Mouse (Mus musculus) midbrain, embryonic 10.5 days (tissue): ENCODE measurements around the gene Nipal3. TPM values are rescaled to one million over a fixed set of nuclear protein-coding genes. Genes with fewer than 3 reads are reported as not detected.
A peak's percentile ranks its signal among the peaks of the same experiment; 100 is the strongest.

Experiments
- DNase-seq: peaks from one replicate; pipeline ENCODE4 v3.0.0-alpha.2; 2017; ENCODE audit warnings: low spot score
- H3K27ac ChIP-seq: fragments of 300-500 bp; sonication (generic); replicated peaks from 2 replicates; pipeline ENCODE4 v1.5.1; 2016; ENCODE audit warnings: mild to moderate bottlenecking
- H3K27me3 ChIP-seq: fragments of 300-500 bp; sonication (generic); 2 replicates; pipeline ENCODE4 v1.6.1; 2016; ENCODE audit warnings: low read depth, mild to moderate bottlenecking; ENCODE audit not compliant: poor library complexity, severe bottlenecking
- H3K36me3 ChIP-seq: fragments of 300-500 bp; sonication (generic); 2 replicates; pipeline ENCODE4 v1.6.1; 2016; ENCODE audit warnings: mild to moderate bottlenecking, moderate library complexity
- H3K4me1 ChIP-seq: fragments of 300-500 bp; sonication (generic); 2 replicates; pipeline ENCODE4 v1.6.1; 2016
- H3K4me3 ChIP-seq: fragments of 300-500 bp; sonication (generic); 2 replicates; pipeline ENCODE4 v1.5.1; 2016; ENCODE audit warnings: mild to moderate bottlenecking, moderate library complexity
- H3K9me3 ChIP-seq: fragments of 300-500 bp; sonication (generic); replicated peaks from 2 replicates; pipeline ENCODE4 v1.6.1; 2016; ENCODE audit warnings: mild to moderate bottlenecking
- WGBS: fragments of 180-500 bp; shearing (Covaris S2); methylation state at CpG from one replicate; pipeline ENCODE4 v1.1.7; 2016; 5-methylcytosine and 5-hydroxymethylcytosine counted together
- polyA plus RNA-seq: library from polyadenylated mRNA; unstranded; fragments of >200 nt; fragmentation: Nextera tagmentation; extraction: Ambion mirVana; gene quantifications from 2 replicates; pipeline ENCODE4 v1.2.1, GENCODE M21; 2016

The Nipal3 gene
- 2.1 and 2.3 TPM in 2 replicates for polyA plus RNA-seq

DNA sequence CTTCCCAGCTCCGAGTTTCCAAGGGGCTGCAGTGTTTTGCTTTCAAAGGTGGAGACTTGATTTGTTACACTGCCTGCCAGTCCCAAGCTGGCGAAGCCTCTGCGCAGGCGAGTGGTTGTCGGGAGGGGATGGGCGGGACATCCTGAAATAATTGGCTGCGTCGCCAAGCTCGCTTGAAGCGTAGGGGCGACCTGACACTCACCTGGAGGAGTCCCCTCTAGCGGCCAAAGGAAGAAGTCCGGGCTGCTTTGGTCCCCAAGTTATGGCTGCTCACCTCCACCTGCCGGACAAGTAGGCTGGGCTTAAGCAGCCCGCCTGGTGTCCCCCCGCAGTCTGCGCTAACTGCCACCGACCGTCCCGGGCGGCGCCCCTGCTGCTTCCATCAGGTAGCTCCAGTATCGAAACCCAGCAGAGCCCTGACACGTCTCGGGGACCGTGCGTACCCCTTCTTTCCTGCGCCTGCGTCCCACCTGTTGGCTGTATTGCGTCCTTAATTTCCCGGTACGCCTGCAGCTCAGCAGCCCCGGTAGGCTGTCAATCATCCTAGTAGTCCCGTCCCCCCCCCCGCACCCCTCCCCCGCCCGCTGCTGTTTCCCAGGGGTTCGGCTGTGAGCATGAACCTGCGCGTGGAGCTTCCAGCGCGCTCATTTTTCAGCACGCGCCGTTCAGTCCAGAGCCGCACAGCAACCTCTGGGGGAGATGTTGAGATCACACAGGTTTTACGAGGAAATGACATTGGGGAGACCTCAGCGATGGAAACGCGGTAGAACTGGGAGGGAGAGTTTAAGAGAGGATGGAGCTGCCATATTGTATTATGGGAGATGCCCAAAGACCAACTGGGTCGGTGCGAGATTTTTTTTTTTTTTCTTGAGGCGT lies at the start of gene Nipal3, which contains the start of gene Stpg1:
TSS of gene Nipal3 (minus strand) at position 518 of the 876 bp plus-strand sequence.
TSS of gene Stpg1 (plus strand) at position 270 of the 876 bp plus-strand sequence.
- Histone ChIP-seq H3K27ac (peak within 1 kb of the TSS; percentile 64), H3K27me3 (peaks cover 6% of the 10 kb centered on the region; the same call in 1 of the 2 replicates), H3K4me1 (peaks cover 31% of the 10 kb centered on the region), H3K36me3 (no peaks in the 10 kb centered on the region), H3K4me3 (peak within 1 kb of the TSS; percentile 85), H3K9me3 (no peaks in the 10 kb centered on the region)
- DNase-seq = peak; percentile 87
- WGBS = under 1% methylated on average over 53 of the region's 53 CpGs

GRCm38 (mm10) chr4:135544284-135544683 lies 49.4 kb upstream of the Nipal3 start:
- peaks cover 68% of the 10 kb centered on the region for H3K27me3 ChIP-seq
- no peak overlapping the region for H3K4me3 ChIP-seq
- 95% methylated on average over 2 of the region's 2 CpGs for WGBS

DNA sequence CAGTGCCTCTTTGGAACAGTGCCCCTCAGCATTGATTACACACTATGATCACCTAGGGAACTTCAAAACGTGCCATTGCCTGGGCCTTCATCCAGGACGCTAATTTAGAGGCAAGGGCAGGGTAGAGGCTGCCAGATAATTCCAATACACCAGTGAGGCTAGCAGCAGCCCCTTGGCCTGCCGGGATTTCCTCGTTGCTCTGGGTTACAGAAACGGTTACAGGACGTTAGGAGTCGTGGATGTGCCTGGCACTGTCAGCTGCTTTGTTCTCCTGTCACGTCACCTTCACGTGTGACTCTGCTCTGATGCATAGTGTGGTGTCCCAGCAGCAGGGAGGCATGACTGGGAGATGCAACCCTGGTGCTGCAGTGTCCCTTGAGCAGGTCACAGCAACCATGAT lies 45.2 kb upstream of the Nipal3 start:
- Histone ChIP-seq H3K4me3 (no peak overlapping the region), H3K9me3 (no peaks in the 10 kb centered on the region), H3K27ac (no peak overlapping the region), H3K27me3 (peaks cover 25% of the 10 kb centered on the region), H3K4me1 (peaks cover 7% of the 10 kb centered on the region), H3K36me3 (no peaks in the 10 kb centered on the region)
- WGBS = 85% methylated on average over 9 of the region's 9 CpGs
- DNase-seq = no peak

More at GRCm38 (mm10) chr4:135544284-135544683, 49.4 kb upstream of the Nipal3 start:
- Histone ChIP-seq H3K4me1 (peaks cover 40% of the 10 kb centered on the region), H3K27ac (no peak overlapping the region), H3K9me3 (no peaks in the 10 kb centered on the region), H3K36me3 (no peaks in the 10 kb centered on the region)
- DNase-seq = no peak

GRCm38 (mm10) chr4:135539056-135539455 lies 44.2 kb upstream of the Nipal3 start:
- Histone ChIP-seq H3K4me3 (no peak overlapping the region), H3K36me3 (no peaks in the 10 kb centered on the region), H3K4me1 (peaks cover 3% of the 10 kb centered on the region), H3K9me3 (no peaks in the 10 kb centered on the region), H3K27me3 (peaks cover 16% of the 10 kb centered on the region), H3K27ac (no peak overlapping the region)
- DNase-seq = no peak
- 80% methylated on average over 12 of the region's 12 CpGs for WGBS

- 97% methylated on average over 3 of the region's 3 CpGs for WGBS
Observed at GRCm38 (mm10) chr4:135535021-135535420, 40.2 kb upstream of the Nipal3 start.

GRCm38 (mm10) chr4:135533001-135533400 lies 38.2 kb upstream of the Nipal3 start:
- H3K27ac ChIP-seq = no peak overlapping the region
- H3K36me3 ChIP-seq = no peaks in the 10 kb centered on the region
- 73% methylated on average over 6 of the region's 6 CpGs for WGBS
- peaks cover 17% of the 10 kb centered on the region for H3K4me1 ChIP-seq
- no peak overlapping the region for H3K4me3 ChIP-seq
- H3K9me3 ChIP-seq = peaks cover 11% of the 10 kb centered on the region
- H3K27me3 ChIP-seq = peaks cover 32% of the 10 kb centered on the region
- no peak for DNase-seq

More at GRCm38 (mm10) chr4:135535021-135535420, 40.2 kb upstream of the Nipal3 start:
- Histone ChIP-seq H3K27ac (no peak overlapping the region), H3K4me3 (no peak overlapping the region), H3K9me3 (peaks cover 9% of the 10 kb centered on the region), H3K36me3 (no peaks in the 10 kb centered on the region), H3K4me1 (peaks cover 17% of the 10 kb centered on the region), H3K27me3 (peaks cover 12% of the 10 kb centered on the region)
- no peak for DNase-seq

- Histone ChIP-seq H3K36me3 (no peaks in the 10 kb centered on the region), H3K4me1 (peaks cover 20% of the 10 kb centered on the region), H3K27me3 (peaks cover 43% of the 10 kb centered on the region), H3K9me3 (peaks cover 11% of the 10 kb centered on the region), H3K27ac (peak overlapping the region; percentile 23; the same call in 1 of the 2 replicates), H3K4me3 (no peak overlapping the region)
- 46% methylated on average over 9 of the region's 9 CpGs for WGBS
- no peak for DNase-seq
Observed at GRCm38 (mm10) chr4:135531771-135532613, 37.2 kb upstream of the Nipal3 start.

GRCm38 (mm10) chr4:135531236-135531635 lies 36.4 kb upstream of the Nipal3 start:
- WGBS = 92% methylated on average over 9 of the region's 9 CpGs
- Histone ChIP-seq H3K36me3 (no peaks in the 10 kb centered on the region), H3K27me3 (peaks cover 50% of the 10 kb centered on the region), H3K4me3 (no peak overlapping the region), H3K4me1 (peaks cover 24% of the 10 kb centered on the region), H3K27ac (no peak overlapping the region), H3K9me3 (peaks cover 11% of the 10 kb centered on the region)
- DNase-seq = no peak

DNA sequence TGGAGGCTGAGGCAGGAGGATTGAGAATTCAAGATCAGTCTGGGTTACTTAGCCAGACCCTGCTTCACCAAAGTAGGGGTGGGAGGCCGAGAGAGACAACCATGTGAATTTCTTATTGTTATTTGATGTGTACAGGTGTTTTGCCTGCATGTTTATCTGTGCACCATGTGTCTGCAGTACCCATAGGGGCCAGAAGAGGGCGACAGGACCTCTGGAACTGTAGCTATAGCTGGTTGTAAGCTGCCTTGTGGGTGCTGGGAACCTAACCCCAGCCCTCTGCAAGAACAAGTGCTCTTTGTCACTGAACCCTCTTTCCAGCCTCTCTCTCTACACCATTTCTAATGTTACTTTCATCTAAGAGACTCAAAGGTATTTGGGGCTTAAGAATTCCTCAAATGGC lies 35.4 kb upstream of the Nipal3 start:
- Histone ChIP-seq H3K4me1 (peaks cover 34% of the 10 kb centered on the region), H3K4me3 (no peak overlapping the region), H3K27me3 (peaks cover 60% of the 10 kb centered on the region), H3K36me3 (no peaks in the 10 kb centered on the region), H3K27ac (no peak overlapping the region), H3K9me3 (peaks cover 11% of the 10 kb centered on the region)
- no peak for DNase-seq
- 61% methylated on average over 2 of the region's 2 CpGs for WGBS

GRCm38 (mm10) chr4:135526039-135526710 lies 31.3 kb upstream of the Nipal3 start:
- 7% methylated on average over 14 of the region's 14 CpGs for WGBS
- Histone ChIP-seq H3K4me3 (peak overlapping the region; percentile 26), H3K4me1 (peaks cover 41% of the 10 kb centered on the region), H3K27ac (peak overlapping the region; percentile 70), H3K27me3 (peaks cover 84% of the 10 kb centered on the region), H3K9me3 (peaks cover 11% of the 10 kb centered on the region), H3K36me3 (no peaks in the 10 kb centered on the region)
- DNase-seq = peak; percentile 45

- no peak for DNase-seq
- Histone ChIP-seq H3K27ac (peak overlapping the region; percentile 70), H3K27me3 (peaks cover 92% of the 10 kb centered on the region), H3K4me1 (peaks cover 41% of the 10 kb centered on the region), H3K4me3 (no peak overlapping the region), H3K36me3 (no peaks in the 10 kb centered on the region), H3K9me3 (peaks cover 2% of the 10 kb centered on the region; the same call in 1 of the 2 replicates)
- 68% methylated on average over 12 of the region's 12 CpGs for WGBS
Observed at GRCm38 (mm10) chr4:135525057-135525456, 30.2 kb upstream of the Nipal3 start.

- DNase-seq = peak; percentile 68
- Histone ChIP-seq H3K4me1 (peaks cover 41% of the 10 kb centered on the region), H3K4me3 (no peak overlapping the region), H3K27me3 (peaks cover 92% of the 10 kb centered on the region), H3K36me3 (no peaks in the 10 kb centered on the region), H3K9me3 (no peaks in the 10 kb centered on the region), H3K27ac (peak overlapping the region; percentile 70)
- 0% methylated on average over 6 of the region's 7 CpGs for WGBS
Observed at GRCm38 (mm10) chr4:135523939-135524338, 29.1 kb upstream of the Nipal3 start.
